Mouse (Mus musculus) c-Kit-negative CD71-positive TER-119-positive erythroid progenitor cells, embryonic 14.5 days (primary cell): Measurements from ENCODE around the gene Speer4c.
"Not testable (repeated sequence)": the region's sequence is repeated elsewhere in the genome, so short reads cannot be mapped to it uniquely, and the experiment has no call there.

Source experiments
- DNase-seq: peaks from one replicate; pipeline ENCODE4 v3.0.0-alpha.2; 2013; ENCODE audit warnings: low read depth, low spot score

Speer4c gene

DNA sequence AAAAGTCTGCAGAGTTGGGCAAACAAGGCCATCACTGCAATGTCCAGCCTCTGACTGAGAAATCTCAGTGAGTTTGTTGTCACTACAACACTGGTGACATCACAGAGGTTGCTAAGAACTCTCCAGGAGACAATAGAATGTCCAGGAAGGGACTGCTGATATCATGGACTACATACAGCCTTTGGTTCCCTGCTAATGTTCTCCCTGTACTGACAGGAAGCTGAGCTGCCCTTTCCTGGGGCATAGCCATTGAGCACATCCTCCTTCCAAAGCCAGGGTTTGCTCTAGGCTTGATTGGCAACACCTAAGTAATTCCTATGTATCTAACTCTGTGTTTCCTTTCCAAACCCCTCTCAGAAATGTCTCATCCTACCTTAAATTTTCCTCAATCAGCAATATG is at the start of gene Speer4c:
Speer4c (minus strand) TSS at position 101 of the 400 bp plus-strand sequence.
- not testable (repeated sequence) for DNase-seq

DNA sequence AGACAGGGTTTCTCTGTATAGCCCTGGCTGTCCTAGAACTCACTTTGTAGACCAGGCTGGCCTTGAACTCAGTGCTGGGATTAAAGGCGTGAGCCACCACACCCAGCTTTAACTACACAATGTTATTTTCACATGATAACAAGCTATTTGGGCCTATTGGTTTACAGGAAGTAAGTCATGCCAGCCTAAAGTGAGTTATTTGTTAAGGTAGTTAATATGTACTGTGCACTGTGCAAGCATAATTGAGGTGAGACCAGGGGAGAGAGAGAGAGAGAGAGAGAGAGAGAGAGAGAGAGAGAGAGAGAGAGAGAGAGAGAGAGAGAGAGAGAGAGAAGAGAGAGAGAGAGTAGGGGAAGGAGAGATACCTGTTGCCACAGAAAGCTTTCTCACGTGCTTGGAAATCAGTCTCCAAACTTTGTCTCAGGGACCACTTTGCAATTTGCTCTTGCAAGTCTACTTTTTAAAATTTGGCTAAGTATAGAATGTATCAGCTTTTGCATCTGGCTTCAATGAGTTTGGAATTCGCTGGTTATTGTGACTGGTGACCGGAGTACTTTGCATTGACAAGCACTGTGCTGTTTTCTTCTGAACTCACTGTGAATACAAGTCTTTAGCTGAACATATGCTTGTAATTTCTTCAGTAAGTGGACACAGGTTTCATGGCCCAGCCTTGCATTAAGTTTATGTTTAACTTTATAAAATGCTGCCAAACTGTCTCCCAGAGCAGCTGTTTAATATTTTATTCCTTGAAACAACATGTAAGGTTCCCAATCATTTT is 33.6 kb upstream of the Speer4c start:
- DNase-seq = no peak

DNA sequence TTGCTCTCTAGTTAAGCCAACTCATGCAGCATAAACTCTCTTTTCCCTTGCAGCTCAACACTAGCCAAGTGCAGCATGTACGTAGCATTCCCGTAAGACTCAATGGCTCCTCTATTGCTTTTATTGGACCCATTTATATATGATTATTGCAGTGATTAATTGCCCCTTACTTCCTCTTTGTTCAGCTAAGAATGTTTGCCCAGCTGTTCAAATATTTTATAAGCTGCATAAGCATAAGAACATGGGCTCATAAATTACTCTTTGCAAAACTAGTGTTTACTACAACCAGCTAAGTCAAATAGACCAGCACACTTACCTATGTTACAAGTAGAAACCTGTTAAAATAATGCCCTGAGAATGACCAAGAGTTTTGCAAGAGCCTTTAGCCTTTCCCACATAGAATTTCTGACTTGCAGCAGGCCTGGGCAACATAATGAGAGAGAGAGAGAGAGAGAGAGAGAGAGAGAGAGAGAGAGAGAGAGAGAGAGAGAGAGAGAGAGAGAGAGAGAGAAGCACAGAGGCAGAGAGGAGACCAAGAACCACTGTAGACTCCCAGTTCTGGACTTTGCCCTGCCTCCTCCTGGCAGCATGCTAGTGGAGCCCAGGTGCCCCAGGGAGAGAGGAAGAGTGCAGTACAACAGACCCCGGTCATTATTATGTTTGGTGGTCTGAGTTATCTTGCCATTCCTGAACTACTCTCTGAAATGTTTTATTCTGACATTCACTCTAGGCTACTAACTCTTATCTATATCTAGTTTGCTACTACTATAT is 20.2 kb upstream of the Speer4c start:
- DNase-seq = no peak

DNA sequence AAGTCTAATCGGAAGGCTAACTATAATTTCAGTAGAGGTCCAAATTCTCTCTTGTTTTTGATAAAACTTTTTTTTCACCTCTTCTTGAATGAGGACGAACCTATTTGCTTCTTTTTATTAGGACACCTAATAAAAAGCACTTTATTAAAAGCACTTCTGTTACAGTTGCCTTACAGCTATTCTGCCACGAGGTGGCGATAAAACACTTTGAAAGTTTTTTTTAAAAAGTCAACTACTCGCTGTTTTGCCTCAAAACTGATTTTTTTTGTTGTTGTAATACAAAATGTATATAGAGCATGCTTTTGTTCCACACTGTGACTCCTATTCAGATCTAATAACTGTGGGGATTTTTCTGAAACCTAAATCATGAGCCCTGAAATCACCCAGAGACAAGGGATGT is 11.2 kb downstream of the Speer4c start:
- DNase-seq = not testable (repeated sequence)

DNA sequence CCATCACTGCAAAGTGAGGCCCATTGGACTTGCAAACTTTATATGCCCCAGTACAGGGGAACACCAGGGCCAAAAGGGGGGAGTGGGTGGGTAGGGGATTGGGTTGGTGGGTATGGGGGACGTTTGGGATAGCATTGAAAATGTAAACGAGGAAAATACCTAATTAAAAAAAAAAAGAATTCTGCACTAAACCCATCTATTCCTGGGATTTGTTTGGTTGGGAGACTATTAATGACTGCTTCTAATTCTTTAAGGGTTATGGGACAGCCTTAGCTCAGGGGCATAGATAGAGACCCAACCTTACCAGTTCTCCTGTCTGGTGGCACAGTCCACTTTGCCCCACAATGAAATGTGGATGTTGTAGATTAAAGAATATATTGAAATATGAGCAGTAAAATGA is 16.4 kb downstream of the Speer4c start:
- not testable (repeated sequence) for DNase-seq

DNA sequence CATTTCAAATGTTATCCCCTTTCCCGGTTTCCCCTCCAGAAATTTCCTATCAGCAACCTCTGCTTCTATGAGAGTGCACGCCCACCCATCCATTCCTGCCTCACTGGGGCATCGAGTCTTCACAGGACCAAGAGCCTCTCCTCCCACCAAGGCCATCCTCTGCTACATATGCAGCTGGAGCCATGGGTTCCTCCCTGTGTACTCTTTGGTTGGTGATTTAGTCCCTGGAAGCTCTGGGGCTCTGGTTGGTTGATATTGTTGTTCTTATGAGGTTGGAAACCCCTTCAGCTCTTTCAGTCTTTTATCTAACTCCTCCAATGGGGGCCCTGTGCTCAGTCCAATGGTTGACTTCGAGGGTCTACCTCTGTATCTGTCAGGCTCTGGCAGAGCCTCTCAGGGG is 22.2 kb downstream of the Speer4c start:
- not testable (repeated sequence) for DNase-seq

DNA sequence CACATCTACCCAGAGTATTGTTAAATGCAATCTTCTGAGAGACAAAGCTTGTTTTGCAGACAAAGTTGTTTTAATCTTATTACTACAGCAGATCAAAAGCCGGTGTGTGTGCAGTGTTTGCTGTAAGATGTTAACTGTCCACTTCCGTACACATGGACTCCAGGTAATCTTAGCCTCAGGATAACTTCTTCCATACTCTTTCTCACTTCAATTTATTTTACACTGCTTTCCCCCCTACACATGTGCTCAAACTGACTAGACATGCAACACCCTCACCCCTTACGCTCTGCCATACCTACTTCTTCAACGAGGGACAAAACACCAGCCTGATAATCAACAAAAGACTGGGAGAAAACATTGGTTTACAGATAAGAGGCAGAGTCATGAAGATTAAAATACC is 23.2 kb downstream of the Speer4c start:
- DNase-seq = not testable (repeated sequence)

DNA sequence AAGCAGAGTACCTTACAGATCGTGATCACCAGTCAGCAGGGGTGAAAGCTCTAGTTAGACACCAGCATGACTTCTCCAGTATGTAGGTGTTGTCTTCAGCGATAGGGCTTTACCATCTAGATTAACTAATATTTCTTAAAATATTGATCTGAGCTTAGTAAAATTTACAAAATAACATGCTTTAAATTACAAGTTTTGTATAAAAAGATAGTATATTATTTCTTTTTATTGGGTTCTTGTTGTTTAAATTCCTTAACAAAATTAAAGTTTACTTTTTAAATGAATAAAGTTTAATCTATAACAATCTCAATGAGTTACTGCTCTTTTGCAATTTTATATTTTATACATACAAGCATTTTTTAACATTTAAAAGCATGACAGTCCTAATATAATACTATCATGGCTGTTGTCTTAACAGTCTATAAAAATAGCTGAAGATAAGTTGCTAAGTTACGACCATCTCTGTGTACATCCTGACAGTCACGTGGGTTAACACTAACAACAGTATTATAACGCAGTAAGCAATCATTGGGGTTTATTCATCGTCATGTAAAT is 24.3 kb downstream of the Speer4c start:
- not testable (repeated sequence) for DNase-seq

DNA sequence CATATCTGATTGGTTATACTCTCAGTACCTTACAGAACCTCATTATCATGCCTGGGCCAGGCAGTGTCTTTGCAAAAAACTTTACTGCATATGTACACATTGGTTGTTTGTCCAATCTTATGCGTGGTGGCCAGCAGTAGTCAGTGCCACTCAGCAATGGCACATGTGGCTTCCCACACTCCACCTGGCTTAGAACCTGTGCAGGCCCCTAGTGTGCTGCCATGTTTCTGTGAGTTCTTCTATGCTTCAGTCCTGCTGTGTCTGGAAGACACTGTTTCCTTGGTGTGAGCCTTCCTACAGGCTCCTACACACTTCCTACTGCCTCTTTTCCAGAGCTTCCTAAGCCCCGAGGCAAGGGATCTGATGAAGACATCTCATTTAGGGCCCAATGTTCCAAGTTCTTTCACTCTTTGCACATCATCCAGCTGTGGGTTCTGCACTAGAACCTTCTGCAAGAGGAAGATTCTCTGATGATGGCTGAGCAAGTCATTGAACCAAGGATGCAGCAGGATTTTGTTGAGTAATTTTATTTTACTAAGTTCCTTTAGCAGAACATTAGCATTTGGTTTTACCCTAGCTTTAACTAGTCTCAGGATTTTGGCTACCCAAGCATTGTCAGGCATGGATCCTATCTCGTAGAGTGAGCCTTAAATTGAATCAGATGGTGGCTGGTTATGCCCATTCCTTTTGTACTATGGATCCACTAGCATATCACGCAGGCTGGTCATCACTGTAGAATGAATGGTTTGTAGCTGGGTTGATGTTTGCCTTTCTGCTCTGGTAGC is 25.0 kb downstream of the Speer4c start:
- DNase-seq = not testable (repeated sequence)

DNA sequence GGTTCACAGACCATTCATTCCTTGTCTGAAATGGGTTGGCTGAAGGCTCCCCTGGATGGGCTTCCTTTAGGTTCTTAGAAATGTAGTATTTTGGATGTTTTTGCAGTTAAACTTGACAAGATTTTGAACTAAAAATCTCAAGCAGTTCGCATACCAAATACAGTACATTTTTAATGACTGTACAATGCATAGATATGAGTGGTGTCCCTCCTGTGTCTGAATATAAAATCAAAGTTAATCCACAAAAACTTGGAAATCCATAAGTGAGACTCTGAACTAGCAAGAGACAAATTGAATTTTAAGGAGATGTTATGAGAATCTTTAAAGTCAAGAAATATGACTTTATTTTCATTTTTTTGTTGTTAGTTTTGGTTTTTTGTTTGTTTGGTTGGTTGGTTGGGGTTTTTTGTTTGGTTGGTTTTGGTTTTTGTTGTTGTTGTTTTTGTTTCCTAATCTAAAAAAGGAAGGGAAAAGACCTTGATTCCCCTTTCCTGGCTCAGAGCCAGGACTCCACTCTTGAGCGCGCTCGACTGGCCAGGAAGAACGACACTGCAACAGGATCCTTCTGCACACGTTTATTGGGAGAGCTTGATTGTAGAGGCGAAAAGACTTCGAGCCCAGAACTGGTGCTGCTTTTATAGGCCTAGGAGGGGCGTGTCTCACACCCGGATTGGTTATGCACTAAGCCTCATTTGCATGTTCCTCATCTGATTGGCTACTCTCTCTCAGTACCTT is 32.6 kb downstream of the Speer4c start:
- DNase-seq = not testable (repeated sequence)

DNA sequence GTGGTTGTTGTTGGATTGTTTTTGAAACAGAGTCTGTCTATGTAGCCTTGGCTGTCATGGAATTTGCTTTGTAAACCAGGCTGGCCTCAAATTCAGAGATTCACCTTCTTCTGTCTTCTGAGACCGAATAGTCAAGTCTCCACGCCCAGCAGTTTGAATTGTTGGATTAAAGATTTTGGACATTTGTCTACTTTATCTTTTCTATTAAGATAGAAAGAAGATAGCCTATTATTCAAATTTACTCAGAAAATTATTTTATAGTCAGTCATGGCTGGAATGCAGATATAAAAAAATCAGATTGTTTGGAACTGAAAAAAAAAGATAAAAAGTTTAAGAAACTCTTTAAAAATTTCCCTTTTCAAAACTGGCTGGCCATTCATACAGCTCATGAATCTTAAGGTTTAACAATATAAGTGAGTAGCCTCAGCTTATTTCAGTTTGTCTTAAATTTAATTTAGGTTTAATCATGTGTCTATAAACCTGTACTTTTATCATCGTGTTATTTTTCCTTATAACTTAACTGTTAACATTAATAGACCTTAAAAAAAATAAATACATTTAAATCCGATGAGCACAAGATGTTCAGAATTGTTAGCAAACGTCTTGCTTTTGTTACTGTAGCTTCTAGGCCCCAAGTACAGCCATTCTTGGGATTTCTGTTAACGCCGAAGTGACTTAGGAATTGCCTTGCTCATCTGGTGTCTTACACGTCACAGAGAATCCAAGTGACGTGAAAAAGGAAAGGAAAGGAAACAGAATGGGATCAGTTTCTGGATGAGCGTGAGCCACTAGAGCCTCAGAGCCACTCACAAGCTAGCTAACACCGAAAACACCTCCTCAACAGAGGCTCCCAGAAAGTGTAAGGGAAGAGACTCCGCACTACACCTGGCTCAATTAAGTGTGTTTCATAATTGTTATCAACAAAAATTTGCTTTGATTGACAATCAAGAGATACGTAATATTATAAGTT is 33.8 kb downstream of the Speer4c start:
- DNase-seq = not testable (repeated sequence)

DNA sequence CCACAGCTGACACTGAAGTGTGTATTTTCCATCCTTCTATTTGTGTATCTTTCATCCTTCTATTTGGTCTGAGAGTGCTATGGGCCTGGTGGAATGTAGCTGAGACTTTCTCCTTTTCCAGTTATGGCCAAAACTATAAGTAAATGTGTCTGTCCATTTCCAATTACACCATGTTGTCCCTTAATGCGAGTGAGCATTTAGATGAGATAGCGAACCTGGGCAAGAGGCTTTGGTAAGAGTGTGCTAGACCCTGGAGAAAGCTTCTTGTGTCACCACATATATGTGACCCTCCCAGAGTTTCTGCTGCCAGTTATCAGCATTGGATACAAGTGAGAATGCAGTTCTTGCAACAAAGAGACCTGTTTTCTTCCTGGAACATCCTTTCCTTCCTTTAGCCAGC is 35.2 kb downstream of the Speer4c start:
- DNase-seq = not testable (repeated sequence)

DNA sequence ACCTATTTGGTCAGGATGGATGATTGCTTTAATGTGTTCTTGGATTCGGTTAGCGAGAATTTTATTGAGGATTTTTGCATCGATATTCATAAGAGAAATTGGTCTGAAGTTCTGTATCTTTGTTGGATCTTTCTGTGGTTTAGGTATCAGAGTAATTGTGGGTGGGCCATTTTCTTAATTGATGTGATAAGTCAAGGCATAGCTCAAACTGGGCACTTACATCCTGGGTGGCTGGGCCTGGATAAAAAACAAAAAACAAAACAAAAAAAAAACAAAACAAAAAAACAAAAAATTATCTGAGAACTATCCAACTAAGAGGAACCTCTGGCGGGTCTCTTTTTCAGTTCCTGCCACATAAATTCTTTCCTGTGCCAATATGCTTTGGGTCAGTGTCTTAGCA is 36.3 kb downstream of the Speer4c start:
- DNase-seq = not testable (repeated sequence)

DNA sequence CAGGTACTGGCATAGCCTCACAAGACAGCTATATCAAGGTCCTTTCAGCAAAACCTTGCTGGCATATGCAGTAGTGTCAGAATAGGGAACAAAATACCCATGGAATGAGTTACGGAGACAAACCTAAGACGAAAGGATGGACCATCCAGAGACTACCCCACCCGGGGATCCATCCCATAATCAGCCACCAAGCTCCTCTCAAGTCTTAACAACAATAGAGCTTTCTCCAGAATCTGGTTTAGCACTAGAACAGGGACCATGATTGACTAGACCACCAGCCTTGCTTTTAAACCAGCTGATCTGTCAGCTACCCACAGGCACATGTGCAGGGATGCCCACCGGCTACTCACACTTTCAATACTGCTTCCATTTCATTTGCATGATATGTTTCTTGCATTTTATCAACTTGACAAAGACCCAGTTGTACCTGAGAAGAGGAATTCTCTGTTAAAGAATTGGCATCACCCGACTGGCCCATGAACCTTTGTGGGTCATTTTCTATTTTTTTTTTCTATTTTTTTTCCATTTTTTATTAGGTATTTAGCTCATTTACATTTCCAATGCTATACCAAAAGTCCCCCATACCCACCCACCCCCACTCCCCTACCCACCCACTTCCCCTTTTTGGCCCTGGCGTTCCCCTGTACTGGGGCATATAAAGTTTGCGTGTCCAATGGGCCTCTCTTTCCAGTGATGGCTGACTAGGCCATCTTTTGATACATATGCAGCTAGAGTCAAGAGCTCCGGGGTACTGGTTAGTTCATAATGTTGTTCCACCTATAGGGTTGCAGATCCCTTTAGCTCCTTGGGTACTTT is 39.4 kb downstream of the Speer4c start:
- not testable (repeated sequence) for DNase-seq

DNA sequence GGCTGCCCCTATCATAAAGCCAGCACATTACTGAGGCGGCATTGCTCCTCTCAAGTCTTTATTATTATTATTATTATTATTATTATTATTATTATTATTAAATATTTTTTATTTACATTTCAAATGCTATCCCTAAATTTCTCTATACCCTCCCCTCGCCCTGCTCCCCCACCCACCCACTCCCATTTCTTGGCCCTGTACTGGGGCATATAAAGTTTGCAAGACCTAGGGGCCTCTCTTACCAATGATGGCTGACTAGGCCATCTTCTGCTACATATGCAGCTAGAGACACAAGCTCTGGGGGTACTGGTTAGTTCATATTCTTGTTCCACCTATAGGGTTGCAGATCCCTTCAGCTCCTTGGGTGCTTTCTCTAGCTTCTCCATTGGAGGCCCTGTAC is 40.1 kb downstream of the Speer4c start:
- not testable (repeated sequence) for DNase-seq

DNA sequence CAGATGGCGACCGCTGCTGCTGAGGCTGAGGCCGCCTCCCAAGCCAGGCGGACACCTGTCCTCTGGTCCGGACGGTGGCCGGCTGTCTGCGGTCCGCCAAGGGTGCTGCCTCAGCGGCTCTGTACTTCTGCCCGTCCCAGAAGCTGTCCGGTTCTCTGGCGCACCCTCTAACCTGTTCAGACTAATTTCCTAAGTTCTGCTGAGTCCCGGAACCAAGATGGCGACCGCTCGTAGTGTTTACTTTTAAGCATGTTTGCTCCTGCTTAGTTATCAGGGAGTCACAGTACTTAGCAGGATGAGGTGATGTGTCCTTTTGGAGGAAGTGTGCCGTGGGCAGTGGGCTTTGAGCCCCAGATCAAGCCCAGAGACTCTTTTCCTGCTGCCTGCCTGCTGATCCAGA is 43.3 kb downstream of the Speer4c start:
- DNase-seq = not testable (repeated sequence)

DNA sequence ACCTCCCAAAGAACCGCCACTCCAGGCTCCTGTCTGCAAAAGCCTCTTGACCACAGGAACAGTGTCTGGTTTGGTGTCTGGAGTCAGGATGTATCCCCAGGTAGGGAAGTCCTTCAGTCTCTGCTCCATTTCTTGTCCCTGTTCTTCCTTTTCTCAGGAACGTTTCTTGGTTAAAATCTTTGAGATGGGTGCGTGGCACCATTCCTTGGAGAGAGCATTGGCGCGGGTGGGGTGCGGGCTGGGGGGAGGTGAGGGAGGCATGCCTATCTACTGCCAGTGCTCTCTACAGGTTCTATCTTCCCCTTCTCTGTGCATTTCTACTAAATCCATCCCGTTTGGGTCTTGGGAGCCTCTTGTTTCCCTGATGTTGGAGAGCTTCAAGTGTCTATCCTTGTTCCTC is 50.2 kb downstream of the Speer4c start:
- not testable (repeated sequence) for DNase-seq
